Mouse (Mus musculus): ENCODE measurements around the gene Amotl2.

GRCm38 (mm10) chr9:102770190-102770589 lies 53.7 kb downstream of the Amotl2 start:
- TF ChIP-seq E2F4 (IDR thresholded peaks at IDR 0.05; ENCODE audit: insufficient read depth), result no peak
- TF ChIP-seq POLR2A (IDR thresholded peaks at IDR 0.05; ENCODE audit: insufficient read length, low read depth), result no peak
- TF ChIP-seq MYOD1 (IDR thresholded peaks at IDR 0.05; ENCODE audit: control insufficient read depth in 1 of 3, insufficient read length in 2 of 3, low read depth in 2 of 3), result no peak
- TF ChIP-seq USF1 (IDR thresholded peaks at IDR 0.05; ENCODE audit: low read depth), result no peak
- TF ChIP-seq TCF12 (IDR thresholded peaks at IDR 0.05; ENCODE audit: insufficient read depth, poor library complexity, severe bottlenecking), result no peak

Data from myocyte (in vitro differentiated cells).